Mouse (Mus musculus) telencephalon, adult 2 months (tissue): ENCODE data around the gene Tmem235.
"Not testable (repeated sequence)": the region's sequence is repeated elsewhere in the genome, so short reads cannot be mapped to it uniquely, and the experiment has no call there.

ENCODE experiments used
- DNase-seq: peaks from one replicate; pipeline ENCODE4 v3.0.0-alpha.2; 2011; ENCODE audit warnings: low read depth, low spot score

Tmem235 gene

GRCm38 (mm10) chr11:117832086-117832969, 28.2 kb upstream of the Tmem235 start:
- no peak for DNase-seq

GRCm38 (mm10) chr11:117833509-117833908, 27.0 kb upstream of the Tmem235 start:
- DNase-seq, result not testable (repeated sequence)

GRCm38 (mm10) chr11:117834086-117834485, 26.5 kb upstream of the Tmem235 start:
- DNase-seq, result no peak

- no peak for DNase-seq
These were observed 24.2 kb upstream of the Tmem235 start for GRCm38 (mm10) chr11:117836306-117836705.

- DNase-seq, result no peak
These were observed 22.0 kb upstream of the Tmem235 start for GRCm38 (mm10) chr11:117838572-117838971.

- DNase-seq, result no peak
These were observed 21.5 kb upstream of the Tmem235 start for GRCm38 (mm10) chr11:117839021-117839420.

GRCm38 (mm10) chr11:117840910-117841309, 19.6 kb upstream of the Tmem235 start:
- no peak for DNase-seq

GRCm38 (mm10) chr11:117843434-117843833, 17.1 kb upstream of the Tmem235 start:
- no peak for DNase-seq

- DNase-seq, result no peak
These were observed 15.6 kb upstream of the Tmem235 start for GRCm38 (mm10) chr11:117844997-117845396.

- DNase-seq, result no peak
These were observed 14.9 kb upstream of the Tmem235 start for GRCm38 (mm10) chr11:117845651-117846050.

GRCm38 (mm10) chr11:117846640-117847039, 13.9 kb upstream of the Tmem235 start:
- no peak for DNase-seq

GRCm38 (mm10) chr11:117847593-117848215, 12.8 kb upstream of the Tmem235 start:
- no peak for DNase-seq

GRCm38 (mm10) chr11:117848271-117848984, 12.1 kb upstream of the Tmem235 start:
- peak; percentile 33 for DNase-seq

- DNase-seq, result peak; percentile 86
These were observed 11.4 kb upstream of the Tmem235 start, which contains the start of gene Birc5 for GRCm38 (mm10) chr11:117848985-117849671. Gene Birc5, plus strand, starts transcription at chr11:117849251.

- no peak for DNase-seq
These were observed 7.7 kb upstream of the Tmem235 start for GRCm38 (mm10) chr11:117852875-117853274.

GRCm38 (mm10) chr11:117854241-117854640, 6.3 kb upstream of the Tmem235 start:
- DNase-seq, result no peak

- DNase-seq, result no peak
These were observed 5.2 kb upstream of the Tmem235 start for GRCm38 (mm10) chr11:117855360-117855759.

GRCm38 (mm10) chr11:117855975-117856374, 4.6 kb upstream of the Tmem235 start:
- no peak for DNase-seq

- DNase-seq, result no peak
These were observed 3.1 kb upstream of the Tmem235 start for GRCm38 (mm10) chr11:117857462-117857861.

GRCm38 (mm10) chr11:117858392-117858791, 2.2 kb upstream of the Tmem235 start:
- no peak for DNase-seq

- no peak for DNase-seq
These were observed 2.8 kb downstream of the Tmem235 start for GRCm38 (mm10) chr11:117863174-117863856.
